Mouse (Mus musculus): ENCODE data around the gene Adamts18.

Gene Adamts18

GRCm38 (mm10) chr8:113848653-113849135, at the start of gene Adamts18:
Gene Adamts18 (minus strand): TSS chr8:113848738.
- no peak for DNase-seq (ENCODE audit: low read depth in 1 of 2, low spot score in 2 of 2)

DNA sequence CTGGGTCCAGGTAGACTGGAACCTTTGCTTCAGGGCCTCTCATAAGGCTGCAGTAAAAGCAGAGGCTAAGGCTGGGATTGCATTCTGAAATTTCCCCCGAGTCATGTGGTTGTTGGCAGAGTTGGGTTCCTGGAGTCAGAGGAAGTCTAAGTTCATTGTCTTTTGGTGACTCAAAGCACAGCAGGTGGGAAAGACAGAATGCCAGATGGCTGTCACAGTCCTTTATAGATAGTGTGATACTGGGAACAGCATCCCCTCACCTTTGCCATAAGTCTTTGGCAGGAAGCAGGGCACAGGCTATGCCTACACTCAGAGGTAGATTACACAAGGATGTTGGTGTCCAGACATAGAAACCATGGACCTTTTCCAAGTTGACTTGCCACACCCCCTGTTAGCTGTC, 47.9 kb upstream of the Adamts18 start:
- no peak for DNase-seq (ENCODE audit: low read depth in 1 of 2, low spot score in 2 of 2)

- no peak for DNase-seq (ENCODE audit: low read depth in 1 of 2, low spot score in 2 of 2)
Measured at GRCm38 (mm10) chr8:113891376-113891775, 42.8 kb upstream of the Adamts18 start.

GRCm38 (mm10) chr8:113886509-113886908, 38.0 kb upstream of the Adamts18 start:
- no peak for DNase-seq (ENCODE audit: low read depth in 1 of 2, low spot score in 2 of 2)

GRCm38 (mm10) chr8:113885101-113885500, 36.6 kb upstream of the Adamts18 start:
- DNase-seq (ENCODE audit: low read depth in 1 of 2, low spot score in 2 of 2) = no peak

DNA sequence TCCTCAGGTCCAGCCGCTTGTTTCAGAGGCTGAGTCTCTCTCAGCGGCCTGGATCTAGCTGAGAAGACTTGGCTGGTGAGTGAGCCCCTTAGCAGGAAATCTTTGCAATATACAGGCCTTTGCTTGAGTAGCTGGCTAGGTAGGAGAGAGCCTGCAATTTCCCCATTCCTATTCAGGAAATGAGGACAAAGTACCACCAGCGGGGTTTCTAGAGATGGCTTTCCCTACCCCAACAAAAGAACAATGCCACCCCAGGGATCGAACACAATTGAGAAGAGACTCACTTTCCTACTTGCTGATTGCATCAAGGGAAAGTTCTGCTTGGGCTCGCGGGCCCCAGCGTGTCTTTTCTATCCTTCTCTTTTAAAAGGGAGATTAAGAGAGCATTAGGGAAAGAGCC, 35.5 kb upstream of the Adamts18 start:
- no peak for DNase-seq (ENCODE audit: low read depth in 1 of 2, low spot score in 2 of 2)

- DNase-seq (ENCODE audit: low read depth in 1 of 2, low spot score in 2 of 2) = no peak
Measured at GRCm38 (mm10) chr8:113882558-113882957, 34.0 kb upstream of the Adamts18 start.

DNA sequence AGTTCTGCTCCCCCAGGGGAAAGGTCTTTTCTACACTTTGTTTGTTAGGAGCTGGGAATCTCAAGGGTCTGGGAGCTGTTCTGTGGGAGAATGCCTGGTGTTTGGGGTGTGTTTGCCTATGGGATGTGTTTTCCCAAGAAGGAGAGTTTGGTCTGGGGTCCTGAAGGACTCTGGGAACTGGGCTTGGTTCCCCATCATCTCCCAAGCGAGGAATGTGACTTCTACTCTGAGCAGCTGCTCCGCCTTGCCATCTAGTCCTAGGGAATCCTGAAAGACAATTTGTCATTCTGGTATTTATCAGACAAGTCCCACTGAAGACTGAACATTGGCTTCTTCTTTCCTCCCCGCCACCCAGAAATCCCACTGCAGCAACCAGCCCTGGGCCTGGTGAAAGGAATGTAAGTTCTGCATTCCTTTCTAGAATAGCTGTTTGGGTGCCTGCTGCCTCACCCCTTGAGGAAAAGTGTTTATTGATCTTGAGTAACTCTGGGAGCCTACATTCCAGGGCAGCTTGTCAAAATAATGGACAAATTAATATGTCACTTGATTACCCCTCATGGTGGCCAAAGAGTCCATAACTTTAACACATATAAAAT, 30.0 kb upstream of the Adamts18 start:
- no peak for DNase-seq (ENCODE audit: low read depth in 1 of 2, low spot score in 2 of 2)

- no peak for DNase-seq (ENCODE audit: low read depth in 1 of 2, low spot score in 2 of 2)
Measured at GRCm38 (mm10) chr8:113873446-113874120, 25.0 kb upstream of the Adamts18 start.

DNA sequence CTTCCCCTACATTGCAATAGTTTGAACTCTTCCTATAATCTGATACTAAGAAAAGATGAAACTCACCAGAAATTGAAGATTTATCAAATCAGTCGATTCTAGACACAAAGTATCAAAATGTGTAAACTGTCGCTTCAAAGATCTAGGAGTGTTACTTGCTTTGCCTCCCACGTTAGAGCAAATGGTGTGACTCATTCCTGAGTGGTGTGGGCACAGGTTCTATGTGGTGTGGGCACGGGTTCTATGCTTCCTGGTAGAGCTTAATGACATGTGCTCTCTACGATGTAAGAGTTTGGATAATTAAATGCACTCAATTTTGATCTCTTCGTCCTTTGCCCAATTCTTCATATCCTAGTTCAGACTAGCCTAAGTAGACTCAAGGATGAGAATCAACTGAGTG, 23.9 kb upstream of the Adamts18 start:
- DNase-seq (ENCODE audit: low read depth in 1 of 2, low spot score in 2 of 2) = no peak

DNA sequence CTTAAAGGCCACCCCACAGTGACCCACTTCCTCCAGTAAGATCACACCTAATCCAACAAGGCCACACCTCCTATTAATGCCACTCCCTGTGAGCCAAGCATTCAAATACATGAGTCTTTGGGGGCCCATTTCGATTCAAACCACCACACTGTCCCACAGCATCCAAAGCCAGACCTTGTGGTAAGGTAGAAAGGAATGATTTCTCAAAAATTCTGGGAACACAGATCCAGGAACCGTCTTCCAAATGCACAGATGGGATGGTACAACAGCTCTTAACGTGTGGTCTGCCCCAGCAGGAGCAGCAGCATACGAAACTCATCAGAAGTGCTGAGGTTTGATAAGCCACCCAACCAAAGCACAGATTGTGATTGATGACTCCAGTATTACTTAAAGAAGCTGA, 18.0 kb upstream of the Adamts18 start:
- DNase-seq (ENCODE audit: low read depth in 1 of 2, low spot score in 2 of 2) = no peak

GRCm38 (mm10) chr8:113865326-113866093, 17.0 kb upstream of the Adamts18 start:
- DNase-seq (ENCODE audit: low read depth in 1 of 2, low spot score in 2 of 2) = no peak

GRCm38 (mm10) chr8:113859890-113860683, 11.5 kb upstream of the Adamts18 start:
- no peak for DNase-seq (ENCODE audit: low read depth in 1 of 2, low spot score in 2 of 2)

DNA sequence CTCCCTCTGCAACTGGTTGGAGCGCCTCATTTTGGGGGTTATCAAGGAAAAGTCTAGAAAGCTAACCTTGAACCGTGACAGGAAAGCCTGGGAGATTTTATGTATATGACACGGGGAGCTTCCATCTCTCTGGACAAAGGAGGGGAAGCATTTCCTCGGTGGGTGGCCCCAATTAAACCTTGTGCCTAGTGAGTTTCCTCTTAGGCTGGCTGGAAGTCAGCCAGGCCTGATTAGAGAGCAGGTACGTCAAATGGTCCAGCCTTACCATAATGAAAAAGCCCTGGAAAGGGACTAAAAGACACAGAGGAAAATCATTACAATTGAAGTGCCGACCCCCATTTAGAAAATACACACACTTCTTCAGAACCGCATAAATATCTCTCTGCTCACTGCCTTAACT, 10.3 kb upstream of the Adamts18 start:
- no peak for DNase-seq (ENCODE audit: low read depth in 1 of 2, low spot score in 2 of 2)

GRCm38 (mm10) chr8:113854622-113855293, 6.2 kb upstream of the Adamts18 start:
- no peak for DNase-seq (ENCODE audit: low read depth in 1 of 2, low spot score in 2 of 2)

DNA sequence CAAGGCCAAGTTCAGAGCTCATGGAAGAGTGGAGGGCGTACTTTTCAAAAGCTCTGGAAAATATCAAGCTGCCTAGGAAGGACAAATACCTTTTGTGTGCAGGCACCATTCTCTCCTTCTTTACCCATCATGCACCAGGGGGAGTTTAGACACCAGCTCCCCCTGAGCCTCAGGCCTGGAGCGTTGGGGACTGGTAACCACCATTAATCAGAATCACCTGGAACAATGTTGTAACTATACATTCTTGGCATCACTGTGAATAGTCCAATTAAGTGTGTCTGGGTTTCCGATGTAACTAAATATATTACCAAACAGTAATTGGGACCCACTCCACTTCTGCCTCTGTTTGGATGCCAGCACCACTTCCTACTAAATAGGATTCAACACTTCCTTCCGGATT, 5.2 kb upstream of the Adamts18 start:
- DNase-seq (ENCODE audit: low read depth in 1 of 2, low spot score in 2 of 2) = no peak

DNA sequence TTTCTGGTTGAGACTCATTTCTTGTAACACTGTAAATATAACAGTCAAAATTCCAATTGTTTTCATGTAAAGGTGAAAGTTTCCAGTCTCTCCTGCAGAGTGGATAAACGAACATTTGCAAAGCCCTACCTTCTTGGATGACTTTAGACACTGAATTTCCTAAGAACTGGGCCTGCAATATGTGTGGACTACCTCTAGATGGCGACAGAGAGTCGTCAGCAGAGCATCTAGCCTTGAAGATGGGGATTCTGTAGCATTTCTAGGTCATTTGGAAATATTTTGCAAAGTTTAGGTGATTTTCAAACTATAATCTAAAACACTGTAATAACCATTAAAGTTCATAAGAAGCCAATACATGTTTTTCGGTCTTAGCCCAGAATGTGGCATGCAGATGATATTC, 3.1 kb upstream of the Adamts18 start:
- DNase-seq (ENCODE audit: low read depth in 1 of 2, low spot score in 2 of 2) = no peak

- DNase-seq (ENCODE audit: low read depth in 1 of 2, low spot score in 2 of 2) = no peak
Measured at GRCm38 (mm10) chr8:113848081-113848652, 371 bp downstream of the Adamts18 start.

- no peak for DNase-seq (ENCODE audit: low read depth in 1 of 2, low spot score in 2 of 2)
Measured at GRCm38 (mm10) chr8:113847606-113848080, 895 bp downstream of the Adamts18 start.

GRCm38 (mm10) chr8:113846669-113847068, 1.9 kb downstream of the Adamts18 start:
- DNase-seq (ENCODE audit: low read depth in 1 of 2, low spot score in 2 of 2) = no peak

Data from monocyte, adult 2 months (primary cell).